Mouse (Mus musculus) stomach, postnatal 0 days (tissue): ENCODE results near the gene Rps11.
"Not testable (repeated sequence)": the region's sequence is repeated elsewhere in the genome, so short reads cannot be mapped to it uniquely, and the experiment has no call there.

Source experiments
- CTCF ChIP-seq: IDR thresholded peaks from 2 replicates; pipeline ENCODE4 v1.5.1; 2016; ENCODE audit warnings: antibody characterized with exemption, low read depth, mild to moderate bottlenecking, moderate library complexity
- EP300 ChIP-seq: optimal IDR thresholded peaks from 2 replicates; pipeline ENCODE3; 2016; ENCODE audit warnings: antibody characterized with exemption

DNA sequence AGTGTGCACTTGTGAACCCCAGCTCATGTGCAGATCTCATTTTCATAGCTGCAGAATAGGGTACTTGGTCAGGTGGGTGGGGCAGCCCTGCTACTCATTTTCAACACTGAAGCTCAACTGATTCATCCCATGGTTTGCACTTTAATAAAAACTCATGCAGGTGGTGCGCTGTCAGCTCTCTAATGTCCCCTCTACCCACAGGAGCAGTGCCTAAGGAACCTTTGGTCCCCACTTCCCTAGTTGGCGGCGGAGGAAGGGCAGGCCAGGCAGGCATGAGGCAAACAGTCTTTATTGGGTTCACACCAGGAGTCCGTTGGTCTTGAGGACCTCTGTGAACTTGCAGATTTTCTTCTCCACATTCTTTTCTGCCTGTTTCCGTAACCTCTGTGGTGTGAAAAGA, 1.4 kb upstream of the Rps11 start:
- TF ChIP-seq CTCF, EP300: not testable (repeated sequence)
